Mouse (Mus musculus) NIH3T3 (cell line): ENCODE data around the gene Tmem121b.
A peak's percentile ranks its signal among the peaks of the same experiment; 100 is the strongest.

Experiments used
- DNase-seq: peaks from one replicate; pipeline ENCODE4 v3.0.0-alpha.2; 2012; ENCODE audit warnings: low read depth

Gene Tmem121b

DNA sequence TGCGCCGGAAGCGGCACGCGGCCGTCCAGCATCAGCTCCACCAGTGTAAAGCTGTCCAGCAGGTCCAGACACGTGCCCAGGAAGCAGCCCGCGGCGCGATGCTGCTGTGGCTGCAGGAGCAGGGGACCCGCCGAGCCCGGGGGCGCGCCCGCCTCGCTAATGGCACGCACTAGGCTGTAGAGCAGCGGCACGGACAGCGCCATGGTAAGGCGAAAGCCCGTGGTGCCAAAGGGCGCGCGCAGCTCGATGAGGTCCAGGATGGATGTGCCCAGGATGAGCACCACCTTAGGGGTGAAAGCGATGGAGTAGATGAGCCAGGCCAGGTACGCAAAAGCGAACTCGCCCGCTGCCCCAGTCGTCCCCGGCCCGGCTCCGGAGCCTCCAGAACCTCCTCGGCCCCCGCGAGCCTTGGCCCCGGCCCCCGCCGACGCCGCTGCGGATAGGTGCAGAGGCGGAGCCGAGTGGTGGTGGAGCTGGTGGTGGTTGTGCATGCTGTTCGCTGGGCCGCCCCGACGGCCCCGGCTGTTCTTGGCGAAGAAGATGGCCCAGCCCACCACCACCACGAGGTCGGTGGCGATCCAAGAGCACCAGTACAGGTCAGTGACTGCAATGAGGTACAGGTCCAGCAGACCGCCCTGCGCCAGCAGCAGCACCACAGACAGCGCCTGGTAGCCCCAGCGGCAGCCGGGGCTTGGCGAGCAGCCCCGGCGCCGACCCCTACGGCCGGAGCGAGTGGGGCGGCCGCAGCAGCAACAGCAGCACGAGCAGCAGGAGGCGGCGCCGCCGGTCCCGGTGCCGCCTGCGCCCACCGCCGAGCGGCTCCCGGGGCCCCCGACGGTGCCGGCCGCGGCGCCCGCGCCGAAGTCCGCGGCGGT lies 871 bp downstream of the Tmem121b start:
- no peak for DNase-seq

DNA sequence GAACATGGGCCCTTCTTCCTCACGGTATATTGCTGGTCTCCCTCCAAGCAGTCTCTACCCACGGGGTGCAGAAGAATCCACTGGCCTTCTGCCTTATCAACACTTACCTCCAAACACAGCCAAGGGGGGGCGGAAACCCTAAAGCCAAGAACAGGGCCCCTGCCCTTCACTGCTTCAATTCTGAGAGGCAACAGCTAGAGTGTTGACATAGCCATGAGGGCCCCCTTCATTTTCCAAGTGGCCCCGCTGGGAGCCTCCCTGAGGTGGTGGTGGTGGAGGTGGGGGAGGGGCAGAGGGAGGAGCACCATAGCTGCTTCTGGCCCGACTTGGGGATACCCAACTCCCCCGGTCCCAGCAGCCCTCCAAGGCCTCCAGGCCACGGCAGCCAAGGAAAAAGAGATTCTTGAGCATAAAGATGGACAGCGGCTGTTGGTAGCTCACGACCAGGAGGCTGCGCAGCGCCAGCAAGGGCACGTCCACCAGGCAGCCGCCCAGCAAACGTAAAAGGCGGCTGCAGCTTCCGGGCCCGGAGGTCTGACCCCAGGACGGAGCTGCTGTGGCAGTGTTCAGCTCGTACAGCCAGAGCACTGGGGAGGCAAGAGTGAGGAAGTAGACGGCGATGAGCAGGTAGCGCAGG lies 1.6 kb downstream of the Tmem121b start:
- DNase-seq, result no peak

DNA sequence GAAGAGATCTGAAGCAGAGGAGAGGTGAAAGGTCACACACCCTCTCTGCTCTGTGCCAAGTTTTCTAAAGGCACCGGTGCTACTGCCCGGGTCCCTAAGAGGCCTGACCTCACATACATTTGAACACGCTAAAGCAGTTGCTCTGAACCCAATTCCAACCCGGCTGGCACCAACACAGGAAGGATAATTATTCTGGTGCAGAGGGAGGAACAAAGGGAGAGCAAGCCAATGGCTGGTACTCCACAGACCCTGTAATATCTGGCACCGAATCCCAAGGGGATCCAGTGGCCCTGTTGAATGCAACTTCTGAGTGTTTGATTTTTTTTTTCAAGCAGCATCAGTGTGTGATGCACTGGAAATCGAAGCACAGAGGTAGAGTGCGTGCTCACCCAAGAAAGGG lies 2.5 kb downstream of the Tmem121b start:
- no peak for DNase-seq

DNA sequence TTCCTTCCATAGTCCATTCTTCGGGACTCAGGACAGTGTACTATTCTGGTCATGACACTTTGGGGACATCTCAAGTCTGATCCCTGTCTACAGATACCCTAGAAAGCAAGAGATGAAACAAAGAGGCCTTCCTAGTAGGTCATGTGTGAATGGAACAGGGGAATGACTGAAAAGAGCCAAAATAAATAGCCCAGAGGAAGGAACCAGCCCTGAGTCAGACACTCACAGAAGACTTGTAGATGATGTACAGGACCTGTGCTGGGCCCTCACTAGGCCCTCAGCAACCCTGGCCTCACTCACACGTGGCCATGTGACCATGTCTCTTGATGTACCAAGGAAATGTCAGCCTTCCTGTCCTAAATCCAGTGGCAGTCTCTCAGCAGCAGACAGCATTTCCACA lies 4.1 kb downstream of the Tmem121b start:
- peak; percentile 72 for DNase-seq

DNA sequence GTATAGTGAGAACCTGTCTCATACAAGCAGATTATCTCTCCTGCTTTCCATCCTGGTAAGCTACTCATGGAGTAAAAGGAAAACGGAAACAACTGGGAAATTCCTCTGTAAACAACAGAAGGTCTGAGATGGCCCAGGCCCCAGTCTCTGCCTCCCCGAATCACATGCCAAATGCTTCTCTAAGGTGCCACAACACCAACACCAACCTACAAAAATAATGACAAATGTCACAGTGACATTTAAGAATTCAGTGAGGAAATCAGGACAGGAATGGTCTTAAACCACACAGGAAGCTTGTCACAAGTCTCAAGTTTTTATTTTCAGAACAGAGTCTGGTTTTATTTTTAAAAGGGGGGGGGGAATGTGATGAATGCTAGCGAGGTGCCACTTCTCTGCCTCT lies 5.0 kb downstream of the Tmem121b start:
- DNase-seq, result no peak

DNA sequence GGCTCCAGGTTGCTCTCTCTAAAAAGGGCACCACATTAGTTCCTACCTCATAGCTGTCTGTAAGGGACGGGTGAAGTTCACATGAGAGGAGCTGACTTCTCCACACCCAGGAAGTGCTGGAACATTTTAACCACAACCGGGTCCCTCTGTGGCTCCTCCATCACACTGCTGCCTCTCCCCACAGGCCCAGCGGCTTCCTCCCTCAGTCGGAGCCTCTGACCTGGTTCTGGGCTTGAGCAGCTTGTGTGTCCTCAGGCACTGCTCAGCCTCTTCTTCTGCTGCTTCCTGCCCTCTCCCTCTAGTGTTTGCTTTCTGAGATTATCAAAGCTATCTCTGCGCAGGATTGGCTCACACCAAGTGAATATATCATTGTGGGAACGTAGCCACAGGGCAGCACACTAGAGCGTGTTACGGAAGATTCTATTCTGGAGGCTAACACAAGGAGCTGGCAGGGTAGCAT lies 7.5 kb downstream of the Tmem121b start:
- DNase-seq, result no peak

DNA sequence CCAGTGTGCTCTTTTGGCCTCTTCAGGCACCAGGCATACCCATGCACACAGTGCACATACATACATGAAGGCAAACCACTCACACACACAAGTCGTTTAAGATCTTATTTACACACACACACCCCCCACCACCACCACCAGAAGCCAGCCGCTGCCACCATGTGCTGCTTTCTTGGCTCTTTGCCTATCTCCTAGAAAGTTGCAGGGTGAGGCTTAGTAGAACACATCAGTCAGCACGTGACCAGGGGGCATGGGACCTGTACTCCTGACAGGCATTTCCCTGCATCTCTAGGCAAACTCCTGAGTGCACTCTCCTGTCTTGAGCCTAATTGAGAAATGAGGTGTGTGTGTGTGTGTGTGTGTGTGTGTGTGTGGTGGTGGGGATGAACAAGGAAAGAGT lies 8.6 kb downstream of the Tmem121b start:
- DNase-seq, result no peak

DNA sequence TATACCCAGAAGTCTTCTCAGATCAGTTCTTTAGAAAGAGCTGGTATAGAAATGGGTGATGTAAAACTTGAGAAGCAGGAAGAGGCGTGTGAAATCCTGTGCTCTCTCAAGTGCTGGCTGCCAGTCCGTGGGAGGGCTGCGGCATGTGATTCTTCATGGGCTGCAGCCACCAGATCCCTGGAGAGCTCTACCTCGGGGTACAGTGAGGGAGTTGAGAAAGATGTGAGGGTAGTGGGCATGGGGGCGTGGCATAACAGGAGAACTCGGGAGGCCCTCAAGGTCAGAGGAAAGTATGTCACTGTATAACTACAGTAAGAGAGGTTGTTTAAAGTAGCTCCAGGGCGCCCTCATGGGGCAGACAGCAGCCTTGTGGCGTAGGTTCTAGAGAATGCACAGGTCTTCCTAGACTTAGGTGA lies 10.4 kb downstream of the Tmem121b start:
- peak; percentile 84 for DNase-seq

DNA sequence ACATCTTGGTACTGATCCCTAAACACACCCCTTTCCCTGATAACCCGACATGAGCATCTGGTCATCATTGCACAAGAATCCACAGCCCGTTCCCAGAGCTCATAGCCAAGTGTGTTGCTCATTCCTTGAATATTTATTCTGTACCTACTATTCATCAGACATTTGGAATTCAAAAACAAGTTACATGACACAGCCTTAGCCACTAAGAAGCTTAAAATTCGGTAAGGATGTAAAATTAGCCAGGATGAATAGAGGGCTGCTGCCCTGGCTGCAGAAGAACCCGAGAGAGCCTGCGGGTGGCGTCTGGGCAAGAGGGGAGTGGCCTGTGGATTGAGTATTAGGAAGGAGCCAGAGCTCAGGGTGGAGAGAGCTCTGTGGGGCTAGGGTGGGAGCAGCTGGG lies 10.9 kb downstream of the Tmem121b start:
- peak; percentile 83 for DNase-seq

DNA sequence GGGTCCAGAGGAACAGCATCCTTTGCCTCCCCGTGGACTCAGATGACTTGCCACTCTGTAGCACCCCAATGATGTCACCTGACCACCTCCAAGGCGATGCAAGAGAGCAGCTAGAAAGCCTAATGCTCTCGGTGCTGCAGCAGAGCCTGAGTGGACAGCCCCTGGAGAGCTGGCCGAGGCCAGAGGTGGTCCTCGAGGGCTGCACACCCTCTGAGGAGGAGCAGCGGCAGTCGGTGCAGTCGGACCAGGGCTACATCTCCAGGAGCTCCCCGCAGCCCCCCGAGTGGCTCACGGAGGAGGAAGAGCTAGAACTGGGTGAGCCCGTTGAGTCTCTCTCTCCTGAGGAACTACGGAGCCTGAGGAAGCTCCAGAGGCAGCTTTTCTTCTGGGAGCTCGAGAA lies 11.6 kb downstream of the Tmem121b start:
- DNase-seq, result no peak

DNA sequence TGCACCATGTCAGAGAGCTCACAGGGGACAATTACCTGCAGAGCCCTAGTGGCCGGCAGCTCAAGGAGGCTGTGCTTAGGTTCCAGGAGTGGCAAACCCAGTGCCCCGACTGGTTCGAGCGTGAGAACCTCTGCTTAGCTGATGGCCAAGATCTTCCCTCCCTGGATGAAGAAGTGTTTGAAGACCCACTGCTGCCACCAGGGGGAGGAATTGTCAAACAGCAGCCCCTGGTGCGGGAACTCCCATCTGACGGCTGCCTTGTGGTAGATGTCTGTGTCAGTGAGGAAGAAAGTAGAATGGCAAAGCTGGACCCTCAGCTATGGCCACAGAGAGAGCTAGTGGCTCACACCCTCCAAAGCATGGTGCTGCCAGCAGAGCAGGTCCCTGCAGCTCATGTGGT lies 12.1 kb downstream of the Tmem121b start:
- peak; percentile 63 for DNase-seq

DNA sequence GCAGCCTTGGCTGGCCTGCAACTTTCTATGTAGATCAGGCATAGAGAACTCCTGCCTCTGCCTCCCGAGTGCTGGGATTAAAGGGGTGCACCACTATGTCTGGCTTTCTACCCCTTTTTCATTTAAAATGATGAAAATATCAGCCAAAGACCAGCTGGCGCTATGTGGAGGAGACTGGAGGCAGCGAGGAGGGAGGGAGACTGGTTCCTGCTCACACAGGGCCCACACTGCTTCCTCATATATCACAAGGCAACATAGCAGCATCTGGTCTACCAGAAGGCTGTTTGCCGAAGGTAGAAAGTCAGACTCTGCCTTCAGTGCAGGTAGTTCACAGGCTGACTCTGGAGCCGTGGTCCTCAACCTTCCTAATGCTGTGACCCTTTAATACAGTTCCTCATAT lies 13.2 kb downstream of the Tmem121b start:
- DNase-seq, result no peak

DNA sequence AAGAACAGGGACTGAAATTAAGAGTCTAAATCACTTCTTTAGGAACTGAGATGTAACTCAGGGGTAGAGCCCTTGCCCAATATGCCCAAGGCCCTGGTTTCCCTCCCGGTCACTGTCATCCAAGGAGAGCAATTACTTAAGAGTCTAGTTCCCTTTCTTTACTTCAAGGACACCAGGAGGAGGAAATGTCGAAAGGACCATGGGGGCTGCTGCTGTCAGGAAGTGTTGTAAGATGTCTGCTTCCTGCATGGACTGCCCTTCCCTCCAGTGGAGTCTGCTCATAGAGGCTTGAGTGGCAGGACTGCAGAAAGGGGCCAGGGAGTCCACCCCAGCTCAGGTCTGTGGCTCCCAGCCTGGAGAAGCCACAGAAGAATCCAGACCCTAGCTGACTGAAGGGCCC lies 14.3 kb downstream of the Tmem121b start:
- no peak for DNase-seq

DNA sequence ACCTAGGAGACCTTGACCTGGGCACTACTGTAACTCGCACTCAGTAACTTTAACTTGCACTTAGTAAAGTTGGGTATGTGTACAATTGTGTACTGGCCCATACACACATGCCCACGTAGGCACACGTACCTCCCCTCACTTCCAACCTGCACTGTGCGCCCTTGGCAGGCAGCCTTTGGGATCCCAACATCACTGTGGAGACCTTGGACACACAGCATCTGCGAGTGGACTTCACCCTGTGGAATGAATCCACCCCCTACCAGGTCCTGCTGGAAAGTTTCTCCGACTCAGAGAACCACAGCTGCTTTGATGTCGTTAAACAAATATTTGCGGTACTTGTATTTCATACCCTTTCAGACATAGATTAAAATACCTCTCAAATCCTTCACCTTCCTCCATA lies 18.3 kb downstream of the Tmem121b start:
- DNase-seq, result no peak

DNA sequence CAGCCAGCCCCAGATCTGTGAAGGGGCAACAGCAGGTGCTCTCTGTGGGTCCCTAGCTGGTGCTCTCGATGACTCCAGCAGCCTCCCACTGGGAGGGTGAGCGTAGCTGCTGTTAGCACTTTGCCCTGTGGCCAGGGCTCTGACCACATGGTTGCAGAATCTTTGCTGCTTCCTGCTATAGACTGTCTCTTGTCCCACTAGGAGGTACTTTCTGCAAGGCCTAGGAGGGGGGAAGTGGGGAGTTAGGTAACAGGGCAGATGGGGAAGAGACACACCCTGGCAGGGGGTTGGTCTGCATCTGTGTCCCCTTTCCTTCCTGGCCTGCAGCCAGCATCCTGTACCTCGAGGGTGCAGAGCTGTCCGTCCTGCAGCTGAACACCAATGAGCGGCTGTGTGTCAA lies 20.2 kb downstream of the Tmem121b start:
- no peak for DNase-seq

DNA sequence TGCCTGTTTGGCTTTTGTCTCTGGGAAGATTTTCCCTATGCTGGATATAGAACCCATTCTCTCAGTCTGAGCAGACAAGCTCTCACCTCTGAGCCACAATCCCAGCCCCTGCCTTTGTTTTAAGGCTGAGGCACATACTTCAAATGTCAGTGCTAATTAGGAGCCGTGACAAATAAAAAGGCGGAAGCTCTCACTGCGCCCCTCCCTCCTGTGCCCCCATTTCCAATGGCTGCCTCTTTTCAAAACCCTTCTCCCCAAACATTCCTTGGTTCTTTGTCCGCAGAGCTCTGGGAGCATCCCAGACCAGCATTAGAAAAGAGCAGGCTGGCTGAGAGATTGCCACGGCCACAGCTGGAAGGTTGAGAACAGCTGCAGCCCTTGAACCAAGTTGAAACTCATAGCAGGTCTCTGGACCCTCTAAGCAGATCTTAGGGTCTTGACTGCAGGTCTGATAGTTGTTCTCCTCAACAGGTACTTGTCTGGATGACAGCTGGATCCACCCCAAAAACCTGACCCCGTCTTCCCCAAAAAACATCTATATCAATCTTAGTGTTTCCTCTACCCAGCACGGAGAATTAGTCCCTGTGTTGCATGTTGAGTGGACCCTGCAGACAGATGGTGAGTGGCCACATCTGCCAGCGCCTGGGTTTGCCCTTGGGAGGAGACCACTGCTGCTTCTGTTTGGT lies 21.0 kb downstream of the Tmem121b start:
- no peak for DNase-seq

DNA sequence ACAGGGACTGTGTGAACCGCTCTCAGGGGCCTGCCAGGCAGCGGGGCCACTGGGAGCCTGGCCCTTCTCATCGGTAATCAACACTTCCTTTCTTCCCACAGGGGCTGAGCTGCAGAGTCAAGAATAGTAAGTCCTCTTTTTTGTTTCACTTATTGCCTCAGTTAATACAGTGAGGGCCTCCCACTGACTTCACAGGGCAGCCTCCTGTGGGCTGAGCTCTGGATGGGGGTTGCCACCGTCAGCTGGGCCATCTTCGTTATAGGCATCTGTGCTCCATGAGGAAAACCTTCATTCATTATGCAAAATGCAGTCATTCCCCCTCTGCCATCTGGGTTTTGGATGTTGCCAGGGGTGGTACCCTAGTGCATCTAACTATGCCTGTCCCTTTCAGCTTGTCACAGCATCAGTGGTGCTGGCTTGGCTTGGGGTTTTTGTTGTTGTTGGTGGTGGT lies 21.6 kb downstream of the Tmem121b start:
- no peak for DNase-seq

DNA sequence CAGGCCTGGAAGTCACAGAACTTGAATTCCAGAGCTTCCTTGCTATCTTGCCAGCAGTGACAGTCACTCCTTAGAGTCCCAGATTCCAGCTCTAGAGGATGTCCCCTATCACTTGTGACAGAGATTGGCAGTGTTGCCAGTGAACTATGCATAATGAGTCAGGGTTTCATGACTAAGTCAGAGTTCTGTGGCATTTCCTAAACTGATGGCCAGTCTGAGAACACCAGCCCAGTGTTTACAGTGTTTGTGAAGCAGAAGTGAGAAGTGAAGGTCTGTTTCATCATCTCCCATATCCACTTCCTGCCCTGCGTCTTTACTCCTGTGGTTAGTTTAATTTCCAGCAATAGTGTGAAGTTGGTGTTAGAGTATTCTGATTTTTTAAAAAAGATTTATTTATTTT lies 22.9 kb downstream of the Tmem121b start:
- DNase-seq, result peak; percentile 50

DNA sequence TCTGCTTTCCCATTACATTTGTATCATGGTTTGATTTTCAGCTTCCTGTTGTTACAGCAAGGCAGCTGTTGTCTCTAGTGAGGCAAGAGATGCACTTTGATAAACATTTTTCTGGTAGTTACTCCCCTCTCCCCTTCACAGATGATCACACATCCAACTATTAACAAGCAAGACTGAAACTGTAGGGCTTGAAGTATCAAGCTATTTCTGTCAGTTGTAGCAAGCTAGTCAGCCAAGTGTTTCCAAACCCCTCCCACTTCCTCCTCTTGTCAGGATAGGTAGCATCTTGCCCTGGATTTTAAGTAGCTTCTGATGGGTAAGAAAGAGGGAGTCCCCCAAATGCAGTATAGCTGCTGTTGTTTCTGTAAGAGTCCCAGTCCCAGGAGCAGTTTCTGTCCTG lies 23.8 kb downstream of the Tmem121b start:
- no peak for DNase-seq

DNA sequence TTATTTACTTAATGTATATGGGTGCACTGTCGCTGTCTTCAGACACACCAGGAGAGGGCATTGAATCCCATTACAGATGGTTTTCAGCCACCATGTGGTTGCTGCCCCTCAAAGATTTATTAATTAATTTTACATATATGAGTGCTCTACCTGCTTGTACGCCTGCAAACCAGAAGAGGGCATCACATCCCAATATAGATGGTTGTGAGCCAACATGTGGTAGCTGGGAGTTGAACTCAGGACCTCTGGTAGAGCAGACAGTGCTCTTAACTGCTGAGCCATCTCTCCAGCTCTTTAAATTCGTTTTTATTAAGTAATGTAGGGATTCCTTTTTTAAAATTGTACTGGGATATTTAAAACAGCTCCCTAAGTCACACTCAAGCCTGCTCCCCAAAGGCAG lies 24.3 kb downstream of the Tmem121b start:
- no peak for DNase-seq

DNA sequence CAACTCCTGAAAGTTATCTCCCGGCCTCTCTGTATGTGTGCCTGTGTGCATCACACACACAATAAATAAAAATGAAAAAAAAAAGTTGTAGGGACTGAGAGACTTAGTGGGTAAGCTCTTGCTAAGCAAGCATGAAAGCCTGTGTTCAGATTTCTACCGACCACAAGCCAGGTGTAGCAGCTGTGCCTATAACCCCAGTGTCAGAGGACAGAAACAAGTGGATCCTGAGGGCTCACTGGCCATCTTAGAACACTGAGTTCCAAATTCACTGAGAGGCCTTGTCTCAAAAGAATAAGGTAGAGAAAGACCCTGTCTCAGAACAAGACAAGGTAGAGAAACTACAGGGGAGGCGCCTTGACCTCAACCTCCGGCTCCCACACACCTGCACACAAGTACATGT lies 25.3 kb downstream of the Tmem121b start:
- DNase-seq, result no peak

DNA sequence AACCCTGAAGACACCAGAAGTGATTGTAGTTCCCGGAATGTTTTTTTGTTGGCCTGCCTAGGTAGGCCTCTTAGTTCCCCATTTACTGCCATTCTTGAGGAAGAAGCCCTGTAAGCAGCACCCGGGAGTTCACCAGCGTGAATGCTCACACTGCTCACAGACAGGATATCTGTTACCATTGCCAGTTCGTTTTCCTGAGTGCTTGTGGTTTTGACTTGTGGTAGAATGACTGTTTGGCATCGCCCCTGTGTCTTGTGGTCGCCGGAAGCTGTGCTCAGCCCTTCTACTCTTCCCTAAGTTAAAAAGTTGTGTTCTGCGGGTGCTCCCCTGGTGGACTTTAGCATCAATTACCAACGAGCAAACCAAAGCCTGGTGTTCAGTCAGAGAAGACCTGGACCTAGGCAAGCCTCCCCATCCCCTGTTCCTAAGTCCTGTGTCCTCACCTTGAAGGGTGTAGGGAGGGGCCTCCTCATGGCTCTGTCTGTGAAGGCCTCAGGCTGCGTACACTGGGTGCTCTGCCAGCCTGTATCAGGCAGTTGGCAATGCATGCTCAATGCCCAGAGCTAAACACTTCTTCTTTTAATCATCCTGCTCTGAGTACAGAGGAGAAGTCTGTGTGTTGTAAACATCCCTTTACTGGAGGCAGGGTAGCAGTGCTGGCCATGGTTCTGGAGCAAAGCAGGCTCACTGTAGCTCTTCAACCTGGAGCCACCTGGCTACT lies 26.8 kb downstream of the Tmem121b start:
- peak; percentile 70 for DNase-seq
